Mouse (Mus musculus): ENCODE measurements around the gene Lgals7. TPM values are rescaled to one million over a fixed set of nuclear protein-coding genes. Genes with fewer than 3 reads are reported as not detected.

The Lgals7 gene
- polyA plus RNA-seq, 1 experiment from 2014 or later, result 4.0 TPM

DNA sequence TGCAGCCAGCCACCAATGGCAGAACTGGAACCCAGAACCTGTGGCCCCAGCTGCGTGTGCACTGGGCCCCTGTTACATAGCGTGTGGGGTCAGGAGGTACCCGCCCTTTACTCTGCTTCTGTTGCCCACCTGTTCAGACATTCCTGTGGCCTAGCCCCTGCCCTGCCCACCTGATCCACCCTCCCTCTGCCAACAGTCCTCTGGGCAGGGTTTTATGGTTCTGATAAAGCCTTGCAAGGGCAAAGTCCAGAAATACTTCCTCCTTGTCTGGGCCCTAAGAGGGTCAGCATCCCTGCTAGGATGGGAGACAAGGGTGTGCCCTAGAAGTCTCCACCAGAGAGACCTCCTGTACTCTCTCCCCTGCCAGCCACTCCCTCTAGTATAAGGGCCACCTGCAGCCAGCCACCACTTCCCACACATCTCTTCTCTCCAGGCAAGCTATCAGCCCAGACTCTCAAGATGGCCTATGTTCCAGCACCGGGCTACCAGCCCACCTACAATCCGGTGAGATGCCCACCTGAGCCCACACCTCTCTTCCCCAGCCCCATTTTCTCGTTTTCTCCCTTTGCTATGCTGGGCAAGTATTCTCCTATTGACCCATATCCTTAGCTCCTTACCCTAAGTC is 29.8 kb upstream of the Lgals7 start, which contains the start of gene Lgals4:
Gene Lgals4 (plus strand): TSS at position 132 of the 625 bp plus-strand sequence.
- H3K36me3 ChIP-seq, result peaks cover 31% of the 10 kb centered on the region
- peaks cover 6% of the 10 kb centered on the region; the same call in 1 of the 2 replicates for H3K9me3 ChIP-seq
- WGBS, result 87% methylated on average over 6 of the region's 6 CpGs
- H3K27ac ChIP-seq, result no peak within 1 kb of the TSS
- no peak for DNase-seq (ENCODE audit: low spot score)
- no peaks in the 10 kb centered on the region for H3K4me1 ChIP-seq (replicated peaks)
- no peak within 1 kb of the TSS for H3K4me3 ChIP-seq
- H3K27me3 ChIP-seq (ENCODE audit: insufficient read depth, poor library complexity, severe bottlenecking), result no peaks in the 10 kb centered on the region

DNA sequence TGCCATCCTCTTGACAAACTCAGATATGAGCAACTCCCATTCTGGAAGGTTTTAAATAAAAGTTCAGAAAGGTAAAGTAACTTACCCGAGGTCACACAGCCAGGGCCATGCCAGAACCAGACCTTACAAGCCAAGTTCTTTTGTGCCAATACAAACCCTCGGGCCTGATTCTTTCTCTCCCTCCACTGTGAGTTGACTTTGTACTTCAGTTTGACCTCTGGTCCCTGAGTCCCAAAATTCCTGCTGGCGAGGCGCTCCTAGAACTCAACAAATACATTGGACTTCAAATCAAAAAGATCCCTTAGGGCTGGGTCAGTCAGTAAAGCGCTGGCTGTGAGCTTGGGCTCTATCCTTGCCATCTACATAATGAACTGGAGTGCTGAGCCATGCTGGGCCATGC is 26.7 kb upstream of the Lgals7 start:
- Histone ChIP-seq H3K27me3 (ENCODE audit: insufficient read depth, poor library complexity, severe bottlenecking) (no peaks in the 10 kb centered on the region), H3K9me3 (no peaks in the 10 kb centered on the region), H3K4me1 (replicated peaks) (no peaks in the 10 kb centered on the region), H3K36me3 (peaks cover 3% of the 10 kb centered on the region), H3K4me3 (no peak overlapping the region), H3K27ac (no peak overlapping the region)
- WGBS, result 81% methylated on average over 5 of the region's 5 CpGs
- no peak for DNase-seq (ENCODE audit: low spot score)

DNA sequence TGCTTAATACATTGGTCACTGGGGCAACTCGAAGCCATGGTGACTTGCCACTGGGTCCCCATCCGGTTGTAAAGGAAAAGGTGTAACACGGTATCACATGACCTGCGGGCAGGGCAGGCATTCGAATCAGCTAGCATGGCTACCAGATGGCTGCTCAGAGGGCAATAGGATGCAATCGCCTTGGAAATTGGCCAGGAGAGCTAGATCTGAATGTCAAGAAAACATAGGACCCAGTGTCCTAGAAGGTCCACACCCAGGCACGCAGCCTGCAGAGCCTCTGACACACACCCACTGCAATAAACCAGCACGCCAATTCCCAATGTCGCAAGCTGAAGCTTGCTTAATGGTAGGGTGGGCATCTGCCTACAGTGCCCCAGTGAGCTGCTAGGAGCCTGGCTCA is 25.3 kb upstream of the Lgals7 start:
- Histone ChIP-seq H3K27ac (no peak overlapping the region), H3K4me1 (replicated peaks) (no peaks in the 10 kb centered on the region), H3K4me3 (no peak overlapping the region), H3K9me3 (no peaks in the 10 kb centered on the region), H3K36me3 (no peaks in the 10 kb centered on the region), H3K27me3 (ENCODE audit: insufficient read depth, poor library complexity, severe bottlenecking) (no peaks in the 10 kb centered on the region)
- 87% methylated on average over 9 of the region's 9 CpGs for WGBS
- DNase-seq (ENCODE audit: low spot score), result no peak

- no peak overlapping the region for H3K27ac ChIP-seq
- H3K4me1 ChIP-seq (replicated peaks), result peaks cover 7% of the 10 kb centered on the region; the same call in 1 of the 2 replicates
- peaks cover 7% of the 10 kb centered on the region; the same call in 1 of the 2 replicates for H3K9me3 ChIP-seq
- no peaks in the 10 kb centered on the region for H3K27me3 ChIP-seq (ENCODE audit: insufficient read depth, poor library complexity, severe bottlenecking)
- H3K4me3 ChIP-seq, result no peak overlapping the region
- H3K36me3 ChIP-seq, result no peaks in the 10 kb centered on the region
- 85% methylated on average over 1 of the region's 1 CpGs for WGBS
- DNase-seq (ENCODE audit: low spot score), result no peak
Observed at GRCm38 (mm10) chr7:28847273-28847672, 16.4 kb upstream of the Lgals7 start.

GRCm38 (mm10) chr7:28849700-28850236 is 13.9 kb upstream of the Lgals7 start:
- Histone ChIP-seq H3K9me3 (peaks cover 6% of the 10 kb centered on the region; the same call in 1 of the 2 replicates), H3K4me1 (replicated peaks) (peaks cover 7% of the 10 kb centered on the region; the same call in 1 of the 2 replicates), H3K36me3 (no peaks in the 10 kb centered on the region), H3K27ac (0 out of 2 replicates have a peak overlapping the region, but pooled peaks have one; percentile 6), H3K4me3 (no peak overlapping the region), H3K27me3 (ENCODE audit: insufficient read depth, poor library complexity, severe bottlenecking) (no peaks in the 10 kb centered on the region)
- no peak for DNase-seq (ENCODE audit: low spot score)
- WGBS, result 50% methylated on average over 1 of the region's 1 CpGs

GRCm38 (mm10) chr7:28850642-28851041 is 13.0 kb upstream of the Lgals7 start:
- 85% methylated on average over 4 of the region's 4 CpGs for WGBS

GRCm38 (mm10) chr7:28859953-28860352 is 3.7 kb upstream of the Lgals7 start:
- H3K9me3 ChIP-seq, result peaks cover 8% of the 10 kb centered on the region
- no peak overlapping the region for H3K27ac ChIP-seq
- H3K27me3 ChIP-seq (ENCODE audit: insufficient read depth, poor library complexity, severe bottlenecking), result no peaks in the 10 kb centered on the region
- 89% methylated on average over 2 of the region's 2 CpGs for WGBS
- peaks cover 16% of the 10 kb centered on the region for H3K4me1 ChIP-seq (replicated peaks)
- H3K4me3 ChIP-seq, result no peak overlapping the region
- H3K36me3 ChIP-seq, result no peaks in the 10 kb centered on the region
- DNase-seq (ENCODE audit: low spot score), result no peak

More at GRCm38 (mm10) chr7:28850642-28851041, 13.0 kb upstream of the Lgals7 start:
- no peak for DNase-seq (ENCODE audit: low spot score)
- Histone ChIP-seq H3K4me1 (replicated peaks) (peaks cover 7% of the 10 kb centered on the region; the same call in 1 of the 2 replicates), H3K4me3 (no peak overlapping the region), H3K9me3 (peaks cover 6% of the 10 kb centered on the region; the same call in 1 of the 2 replicates), H3K27me3 (ENCODE audit: insufficient read depth, poor library complexity, severe bottlenecking) (no peaks in the 10 kb centered on the region), H3K36me3 (no peaks in the 10 kb centered on the region), H3K27ac (no peak overlapping the region)

DNA sequence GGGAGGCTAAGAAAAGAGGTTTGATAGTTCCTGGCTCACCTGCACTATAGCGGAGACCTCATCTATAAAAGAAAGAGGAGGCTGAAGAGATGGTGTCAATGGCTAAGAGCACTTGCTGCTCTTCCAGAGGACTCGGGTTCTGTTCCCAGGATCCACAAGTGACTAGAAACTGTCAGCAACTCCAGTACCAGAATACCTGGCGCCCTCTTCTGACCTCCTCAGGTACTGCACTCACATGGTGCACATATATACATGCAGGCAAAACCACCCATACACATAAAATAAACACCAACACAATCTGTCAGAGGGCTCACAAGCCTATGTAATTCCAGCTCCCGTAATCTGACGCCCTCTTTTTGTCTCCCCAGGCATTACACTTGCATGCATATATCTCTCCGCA is 2.8 kb upstream of the Lgals7 start:
- peaks cover 8% of the 10 kb centered on the region for H3K9me3 ChIP-seq
- no peak for DNase-seq (ENCODE audit: low spot score)
- H3K36me3 ChIP-seq, result no peaks in the 10 kb centered on the region
- H3K4me3 ChIP-seq, result no peak overlapping the region
- WGBS, result 86% methylated on average over 6 of the region's 6 CpGs
- peaks cover 21% of the 10 kb centered on the region for H3K4me1 ChIP-seq (replicated peaks)
- peaks cover 5% of the 10 kb centered on the region; the same call in 1 of the 2 replicates for H3K27me3 ChIP-seq (ENCODE audit: insufficient read depth, poor library complexity, severe bottlenecking)
- H3K27ac ChIP-seq, result no peak overlapping the region

GRCm38 (mm10) chr7:28862817-28863499 is 695 bp upstream of the Lgals7 start:
- peaks cover 8% of the 10 kb centered on the region for H3K9me3 ChIP-seq
- no peak for DNase-seq (ENCODE audit: low spot score)
- peaks cover 5% of the 10 kb centered on the region; the same call in 1 of the 2 replicates for H3K27me3 ChIP-seq (ENCODE audit: insufficient read depth, poor library complexity, severe bottlenecking)
- peaks cover 26% of the 10 kb centered on the region for H3K4me1 ChIP-seq (replicated peaks)
- H3K27ac ChIP-seq, result no peak overlapping the region
- no peaks in the 10 kb centered on the region for H3K36me3 ChIP-seq
- H3K4me3 ChIP-seq, result no peak overlapping the region
- WGBS, result 81% methylated on average over 15 of the region's 15 CpGs

- Histone ChIP-seq H3K27me3 (ENCODE audit: insufficient read depth, poor library complexity, severe bottlenecking) (peaks cover 5% of the 10 kb centered on the region; the same call in 1 of the 2 replicates), H3K4me1 (replicated peaks) (peaks cover 26% of the 10 kb centered on the region), H3K36me3 (no peaks in the 10 kb centered on the region), H3K4me3 (no peak overlapping the region), H3K9me3 (peaks cover 8% of the 10 kb centered on the region), H3K27ac (peak overlapping the region; percentile 50; the same call in 1 of the 2 replicates)
- WGBS, result 60% methylated on average over 9 of the region's 9 CpGs
- no peak for DNase-seq (ENCODE audit: low spot score)
Observed at GRCm38 (mm10) chr7:28864288-28864750, 666 bp downstream of the Lgals7 start.

GRCm38 (mm10) chr7:28865481-28866300 is 2.0 kb downstream of the Lgals7 start:
- Histone ChIP-seq H3K9me3 (peaks cover 4% of the 10 kb centered on the region), H3K4me1 (replicated peaks) (peaks cover 26% of the 10 kb centered on the region), H3K27me3 (ENCODE audit: insufficient read depth, poor library complexity, severe bottlenecking) (peaks cover 5% of the 10 kb centered on the region; the same call in 1 of the 2 replicates), H3K36me3 (no peaks in the 10 kb centered on the region), H3K4me3 (peak overlapping the region; percentile 35), H3K27ac (peak overlapping the region; percentile 73)
- DNase-seq (ENCODE audit: low spot score), result peak; percentile 70
- WGBS, result 49% methylated on average over 33 of the region's 33 CpGs

Data from hindbrain, embryonic 10.5 days (tissue).